Mouse (Mus musculus) CH12.LX (cell line): ENCODE data around the gene Myo1a.

Source experiments
- CHD1 ChIP-seq: IDR thresholded peaks from 2 replicates; pipeline ENCODE4 v1.6.1; 2012; ENCODE audit warnings: low read depth, low read length, improper control_type of control experiment, inconsistent platforms
- CTCF ChIP-seq, 2 experiments: IDR thresholded peaks in 1 of 2; conservative IDR thresholded peaks in 1 of 2; 2 replicates each; pipeline ENCODE4 v1.5.1; 2011 to 2012; ENCODE audit warnings: low read depth in 2 of 2, low read length in 2 of 2, improper control_type of control experiment in 1 of 2, inconsistent platforms in 1 of 2, mild to moderate bottlenecking in 1 of 2, moderate library complexity in 1 of 2
- ETS1 ChIP-seq: conservative IDR thresholded peaks from 2 replicates; pipeline ENCODE4 v1.6.1; 2012; ENCODE audit warnings: low read depth, mild to moderate bottlenecking, inconsistent platforms, low read length, improper control_type of control experiment, moderate library complexity
- MAX ChIP-seq: IDR thresholded peaks from 2 replicates; pipeline ENCODE4 v1.6.1; 2011; ENCODE audit warnings: low read length, improper control_type of control experiment
- MYC ChIP-seq: IDR thresholded peaks from 2 replicates; pipeline ENCODE4 v1.6.1; 2011; ENCODE audit warnings: low read depth, mild to moderate bottlenecking, improper control_type of control experiment, low read length
- NELFE ChIP-seq: IDR thresholded peaks from 2 replicates; pipeline ENCODE4 v1.6.1; 2011; ENCODE audit warnings: low read depth, low read length, improper control_type of control experiment
- POLR2A ChIP-seq: IDR thresholded peaks from 2 replicates; pipeline ENCODE4 v1.6.1; 2011; ENCODE audit warnings: low read depth, mild to moderate bottlenecking, improper control_type of control experiment, low read length
- SIN3A ChIP-seq: IDR thresholded peaks from 2 replicates; pipeline ENCODE4 v1.6.1; 2012; ENCODE audit warnings: low read length, improper control_type of control experiment, inconsistent platforms
- USF2 ChIP-seq: conservative IDR thresholded peaks from 2 replicates; pipeline ENCODE4 v1.6.1; 2011; ENCODE audit warnings: low read depth, low read length, improper control_type of control experiment
- ZNF384 ChIP-seq: IDR thresholded peaks from 2 replicates; pipeline ENCODE4 v1.6.1; 2012; ENCODE audit warnings: low read depth, low read length, improper control_type of control experiment, inconsistent platforms

GRCm38 (mm10) chr10:127663590-127663989 is 41.4 kb upstream of the Myo1a start:
- no peak for TF ChIP-seq CHD1
- no peak for TF ChIP-seq MYC
- TF ChIP-seq SIN3A = no peak
- no peak for TF ChIP-seq CTCF (conservative IDR thresholded peaks at IDR 0.05 in 1 of 2, IDR thresholded peaks at IDR 0.05 in 1 of 2; ENCODE audit: low read depth in 2 of 2, low read length in 2 of 2)
- no peak for TF ChIP-seq ETS1
- no peak for TF ChIP-seq POLR2A
- no peak for TF ChIP-seq USF2
- no peak for TF ChIP-seq MAX
- no peak for TF ChIP-seq ZNF384
- no peak for TF ChIP-seq NELFE
